Mouse (Mus musculus): ENCODE results near the gene Rrp36.
A peak's percentile ranks its signal among the peaks of the same experiment; 100 is the strongest.

Gene Rrp36

GRCm38 (mm10) chr17:46673850-46674529 is at the start of gene Rrp36:
TSS of gene Rrp36 (minus strand) at chr17:46674352.
- peak; percentile 94 for DNase-seq (ENCODE audit: extremely low read depth, insufficient read length, low spot score)

GRCm38 (mm10) chr17:46721077-46721476 is 46.9 kb upstream of the Rrp36 start:
- DNase-seq (ENCODE audit: extremely low read depth, insufficient read length, low spot score), result no peak

GRCm38 (mm10) chr17:46714756-46715481 is 40.8 kb upstream of the Rrp36 start:
- no peak for DNase-seq (ENCODE audit: extremely low read depth, insufficient read length, low spot score)

GRCm38 (mm10) chr17:46713849-46714248 is 39.7 kb upstream of the Rrp36 start:
- no peak for DNase-seq (ENCODE audit: extremely low read depth, insufficient read length, low spot score)

GRCm38 (mm10) chr17:46712442-46712841 is 38.3 kb upstream of the Rrp36 start:
- no peak for DNase-seq (ENCODE audit: extremely low read depth, insufficient read length, low spot score)

GRCm38 (mm10) chr17:46711612-46712271 is 37.6 kb upstream of the Rrp36 start:
- peak; percentile 67 for DNase-seq (ENCODE audit: extremely low read depth, insufficient read length, low spot score)

GRCm38 (mm10) chr17:46710959-46711597 is 36.9 kb upstream of the Rrp36 start, which contains the start of gene Pex6:
TSS of gene Pex6 (plus strand) at chr17:46711463.
- peak; percentile 85 for DNase-seq (ENCODE audit: extremely low read depth, insufficient read length, low spot score)

GRCm38 (mm10) chr17:46706375-46707089 is 32.4 kb upstream of the Rrp36 start:
- DNase-seq (ENCODE audit: extremely low read depth, insufficient read length, low spot score), result no peak

GRCm38 (mm10) chr17:46704887-46705835 is 31.0 kb upstream of the Rrp36 start, which contains the start of gene Ppp2r5d:
TSS of gene Ppp2r5d (minus strand) at chr17:46705111.
- peak; percentile 98 for DNase-seq (ENCODE audit: extremely low read depth, insufficient read length, low spot score)

- DNase-seq (ENCODE audit: extremely low read depth, insufficient read length, low spot score), result no peak
These were observed 30.1 kb upstream of the Rrp36 start for GRCm38 (mm10) chr17:46703971-46704886.

GRCm38 (mm10) chr17:46702506-46702905 is 28.4 kb upstream of the Rrp36 start:
- no peak for DNase-seq (ENCODE audit: extremely low read depth, insufficient read length, low spot score)

- DNase-seq (ENCODE audit: extremely low read depth, insufficient read length, low spot score), result no peak
These were observed 27.9 kb upstream of the Rrp36 start for GRCm38 (mm10) chr17:46702100-46702499.

GRCm38 (mm10) chr17:46701489-46701888 is 27.3 kb upstream of the Rrp36 start:
- DNase-seq (ENCODE audit: extremely low read depth, insufficient read length, low spot score), result no peak

GRCm38 (mm10) chr17:46699912-46700311 is 25.8 kb upstream of the Rrp36 start:
- no peak for DNase-seq (ENCODE audit: extremely low read depth, insufficient read length, low spot score)

GRCm38 (mm10) chr17:46699245-46699644 is 25.1 kb upstream of the Rrp36 start:
- DNase-seq (ENCODE audit: extremely low read depth, insufficient read length, low spot score), result no peak

GRCm38 (mm10) chr17:46698515-46698914 is 24.4 kb upstream of the Rrp36 start:
- DNase-seq (ENCODE audit: extremely low read depth, insufficient read length, low spot score), result peak; percentile 63

GRCm38 (mm10) chr17:46694517-46695063 is 20.4 kb upstream of the Rrp36 start:
- DNase-seq (ENCODE audit: extremely low read depth, insufficient read length, low spot score), result no peak

- DNase-seq (ENCODE audit: extremely low read depth, insufficient read length, low spot score), result peak; percentile 73
These were observed 17.2 kb upstream of the Rrp36 start for GRCm38 (mm10) chr17:46691390-46691789.
